Mouse (Mus musculus): ENCODE measurements around the gene Fras1.

DNA sequence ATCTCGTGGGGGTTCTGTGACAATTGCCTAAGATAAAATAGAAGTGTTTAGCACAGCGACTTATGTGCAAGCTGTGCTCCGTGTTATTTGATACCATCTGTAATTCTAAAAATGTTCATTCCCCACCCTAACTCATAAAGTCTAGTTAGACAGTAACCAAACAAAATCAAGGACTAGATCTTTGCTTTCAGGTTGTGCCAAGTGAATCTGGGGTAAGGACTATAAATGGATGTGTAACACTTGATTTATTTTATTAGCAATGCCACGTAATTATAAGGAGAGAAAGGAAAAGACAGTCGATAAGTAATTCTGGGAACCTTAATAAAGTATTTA lies 42.1 kb upstream of the Fras1 start:
- TF ChIP-seq EP300 (IDR thresholded peaks at IDR 0.05; ENCODE audit: insufficient read depth, low read depth, low read length) (no peak), POLR2A (IDR thresholded peaks at IDR 0.05; ENCODE audit: insufficient read depth, low read length) (no peak)

Data from ES-Bruce4 (cell line).